Mouse (Mus musculus) spleen, postnatal 10 days (tissue): ENCODE data around the gene Olfr558.

Experiments
- DNase-seq, 2 experiments: peaks; one replicate each; pipeline ENCODE4 v3.0.0; 2021 to 2022; ENCODE audit warnings: low spot score in 2 of 2

Olfr558 gene

GRCm38 (mm10) chr7:102701915-102702314 is at the start of gene Olfr558:
Gene Olfr558, plus strand, starts transcription at chr7:102702215.
- DNase-seq = no peak

- no peak for DNase-seq
Observed at GRCm38 (mm10) chr7:102658523-102658922, 43.5 kb upstream of the Olfr558 start, which contains the start of gene Olfr555. Gene Olfr555, plus strand, starts transcription at chr7:102658823.

- no peak for DNase-seq
Observed at GRCm38 (mm10) chr7:102664599-102664998, 37.4 kb upstream of the Olfr558 start, which contains the start of gene Olfr556. Gene Olfr556, plus strand, starts transcription at chr7:102664899.

- DNase-seq = no peak
Observed at GRCm38 (mm10) chr7:102665378-102665777, 36.6 kb upstream of the Olfr558 start.

GRCm38 (mm10) chr7:102676225-102676624 is 25.8 kb upstream of the Olfr558 start:
- DNase-seq = no peak

GRCm38 (mm10) chr7:102681916-102682315 is 20.1 kb upstream of the Olfr558 start:
- no peak for DNase-seq

GRCm38 (mm10) chr7:102686944-102687501 is 15.0 kb upstream of the Olfr558 start, which contains the start of gene Trim68:
Gene Trim68, minus strand, starts transcription at chr7:102687327.
- peak; percentile 57 to 87 for DNase-seq

- peak in 1 of 2 experiments; percentile 49 for DNase-seq
Observed at GRCm38 (mm10) chr7:102695358-102696125, 6.5 kb upstream of the Olfr558 start, which contains the start of gene Olfr557. Gene Olfr557, plus strand, starts transcription at chr7:102695910.

- DNase-seq = no peak
Observed at GRCm38 (mm10) chr7:102698461-102698860, 3.6 kb upstream of the Olfr558 start.

- no peak for DNase-seq
Observed at GRCm38 (mm10) chr7:102718970-102719369, 17.0 kb downstream of the Olfr558 start, which contains the start of gene Olfr33. Gene Olfr33, minus strand, starts transcription at chr7:102719070.

GRCm38 (mm10) chr7:102727391-102727790 is 25.4 kb downstream of the Olfr558 start, which contains the start of gene Olfr559:
Gene Olfr559, minus strand, starts transcription at chr7:102727491.
- no peak for DNase-seq

GRCm38 (mm10) chr7:102733793-102734192 is 31.8 kb downstream of the Olfr558 start:
- DNase-seq = no peak

- DNase-seq = no peak
Observed at GRCm38 (mm10) chr7:102737705-102738104, 35.7 kb downstream of the Olfr558 start.

GRCm38 (mm10) chr7:102752086-102752485 is 50.1 kb downstream of the Olfr558 start:
- peak in 1 of 2 experiments; percentile 11 for DNase-seq

GRCm38 (mm10) chr7:102759266-102759665 is 57.3 kb downstream of the Olfr558 start, which contains the start of the genes Olfr560 and Olfr78:
Gene Olfr560, minus strand, starts transcription at chr7:102759366.
Gene Olfr78, minus strand, starts transcription at chr7:102759471.
- DNase-seq = no peak
